Mouse (Mus musculus): ENCODE results near the gene Vhl.

Gene Vhl

DNA sequence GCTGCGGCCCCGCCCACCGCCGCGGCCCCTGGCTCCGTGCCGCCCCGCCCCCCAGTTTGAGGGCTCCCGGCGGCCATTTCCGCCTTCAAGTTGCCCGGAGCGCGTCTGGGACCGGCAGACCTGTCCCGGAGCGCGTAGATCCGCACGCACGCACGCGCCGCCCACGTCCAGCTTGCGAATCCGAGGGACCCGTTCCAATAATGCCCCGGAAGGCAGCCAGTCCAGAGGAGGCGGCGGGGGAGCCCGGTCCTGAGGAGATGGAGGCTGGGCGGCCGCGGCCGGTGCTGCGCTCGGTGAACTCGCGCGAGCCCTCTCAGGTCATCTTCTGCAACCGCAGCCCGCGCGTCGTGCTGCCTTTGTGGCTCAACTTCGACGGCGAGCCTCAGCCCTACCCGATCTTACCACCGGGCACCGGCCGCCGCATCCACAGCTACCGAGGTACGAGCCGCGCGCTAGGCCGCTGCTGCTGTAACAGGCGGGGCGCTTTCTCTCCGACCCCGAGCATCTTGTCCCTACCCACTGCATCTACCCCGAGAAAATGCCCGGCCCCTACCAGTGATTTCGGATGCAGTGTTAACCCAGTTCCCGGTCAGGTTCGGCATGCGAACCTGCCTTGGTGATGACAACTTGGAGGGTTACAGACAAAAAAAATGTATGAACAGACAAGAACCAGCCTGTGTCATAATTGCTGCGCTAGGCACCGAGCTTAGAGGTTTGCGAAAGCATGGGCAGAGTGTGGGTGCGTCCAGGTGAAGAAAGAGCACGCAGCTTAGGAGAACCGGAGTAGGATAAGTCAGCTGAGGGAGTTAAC lies at the start of gene Vhl:
TSS of gene Vhl (plus strand) at position 19 of the 811 bp plus-strand sequence.
- DNase-seq (ENCODE audit: low spot score in 2 of 2) = peak; percentile 85 to 87

DNA sequence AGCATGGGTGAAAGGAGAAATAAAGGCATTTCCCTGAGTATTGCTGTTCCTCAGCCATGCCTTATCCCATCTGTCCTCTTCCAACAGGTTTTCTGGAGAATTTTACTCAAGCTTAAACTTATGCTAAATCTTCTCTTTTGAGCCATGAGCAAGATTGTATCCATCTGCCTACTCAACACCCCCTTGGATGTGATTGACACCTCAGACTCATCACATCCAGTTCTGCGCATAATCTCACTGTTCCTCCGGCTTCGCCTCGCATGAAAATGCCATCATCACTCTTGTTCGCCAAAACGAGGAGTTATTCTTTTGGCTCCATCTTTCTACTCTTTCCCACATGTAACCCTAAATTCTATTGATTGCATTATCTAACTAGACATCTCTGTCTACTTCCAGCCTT lies 47.7 kb upstream of the Vhl start:
- DNase-seq (ENCODE audit: low spot score in 2 of 2) = no peak

DNA sequence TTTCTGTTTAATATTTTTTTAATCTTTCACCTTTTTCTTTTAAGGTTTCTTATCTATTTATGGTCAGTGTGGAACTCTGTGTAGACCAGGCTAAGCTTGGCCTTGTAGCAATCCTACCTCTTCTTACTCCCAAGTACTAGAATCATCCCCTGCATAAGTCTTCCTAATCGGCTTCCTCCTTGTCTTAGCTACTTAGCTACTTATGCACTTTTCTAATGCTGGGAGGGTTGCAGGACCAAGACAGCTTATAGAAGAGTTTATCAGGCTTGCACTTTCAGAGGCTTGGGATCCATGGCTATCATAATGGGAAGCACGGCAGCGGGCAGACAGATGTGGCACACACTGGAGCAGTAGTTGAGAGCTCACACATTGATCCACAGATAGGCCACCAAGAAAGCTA lies 44.5 kb upstream of the Vhl start:
- no peak for DNase-seq (ENCODE audit: low spot score in 2 of 2)

DNA sequence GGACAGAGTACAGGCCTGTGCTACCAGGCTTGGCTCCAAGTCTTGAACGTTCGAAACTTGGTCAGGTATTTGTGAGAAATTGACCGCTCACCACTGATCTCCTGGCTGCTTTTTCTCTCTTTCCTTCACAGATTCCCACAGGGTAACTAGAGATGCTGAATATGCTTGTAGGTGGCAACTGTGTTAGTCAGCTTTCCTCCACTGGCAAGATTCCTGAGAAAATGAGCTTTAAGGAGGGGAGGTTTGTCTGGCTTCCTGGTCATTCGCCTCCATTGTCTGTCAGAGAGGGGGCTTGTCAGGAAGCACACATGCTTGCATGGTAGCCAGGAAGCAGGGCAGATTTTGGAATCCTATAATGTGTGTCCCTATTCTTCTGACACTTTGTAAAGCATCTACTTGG lies 40.7 kb upstream of the Vhl start:
- no peak for DNase-seq (ENCODE audit: low spot score in 2 of 2)

DNA sequence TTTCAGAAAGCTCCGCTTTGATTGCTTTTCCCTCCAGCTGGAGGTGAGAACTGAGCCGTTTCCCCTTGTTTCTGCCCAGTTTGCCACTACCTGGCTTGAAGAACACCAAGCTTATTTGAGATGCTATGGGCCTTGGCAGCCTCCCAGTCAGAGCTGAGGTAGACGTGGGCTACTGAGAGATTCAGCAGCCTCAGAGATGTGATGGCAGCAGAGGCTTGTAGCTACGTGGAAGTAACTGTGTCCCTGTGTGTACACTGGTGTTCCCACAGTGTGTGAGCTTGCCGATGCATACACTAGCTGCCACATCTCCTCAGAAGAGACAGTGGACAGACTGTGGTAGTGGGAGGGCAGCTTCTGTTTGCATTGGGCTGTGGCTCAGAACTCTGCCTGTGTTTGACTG lies 38.7 kb upstream of the Vhl start:
- DNase-seq (ENCODE audit: low spot score in 2 of 2) = no peak

DNA sequence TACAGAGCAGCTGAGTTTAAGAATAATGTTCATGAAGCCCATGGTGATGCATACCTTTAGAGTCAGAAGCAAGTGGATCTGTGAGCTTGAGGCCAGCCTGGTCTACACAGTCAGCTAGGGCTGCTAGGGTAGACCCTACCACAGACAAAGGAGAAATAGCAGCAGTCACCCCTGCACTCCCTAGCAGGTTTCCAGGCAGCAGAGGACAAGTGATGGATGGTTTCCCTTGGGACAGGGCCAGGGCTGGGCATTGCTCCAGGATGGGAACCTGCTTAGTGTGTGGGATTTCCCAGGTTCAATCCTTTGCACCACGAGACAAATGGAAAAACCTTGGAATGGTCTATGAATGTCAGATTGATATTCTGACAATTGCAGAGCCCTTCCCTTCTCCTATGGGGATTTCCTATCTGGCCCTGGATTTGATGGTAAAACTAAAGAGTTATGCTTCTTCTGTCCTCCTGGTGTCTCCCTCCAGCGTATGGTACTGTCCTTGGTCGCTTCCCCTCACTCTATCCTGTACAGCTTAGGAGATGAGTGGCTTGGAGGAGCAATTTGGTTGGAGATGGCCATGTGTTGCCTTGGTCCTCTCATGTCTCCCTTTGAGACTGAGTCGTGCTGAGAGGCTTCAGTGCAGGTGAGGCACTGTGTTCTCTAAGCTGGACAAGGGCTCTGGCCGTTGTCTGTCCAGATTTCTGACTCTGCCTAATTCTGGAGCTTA lies 37.1 kb upstream of the Vhl start:
- DNase-seq (ENCODE audit: low spot score in 2 of 2) = no peak

DNA sequence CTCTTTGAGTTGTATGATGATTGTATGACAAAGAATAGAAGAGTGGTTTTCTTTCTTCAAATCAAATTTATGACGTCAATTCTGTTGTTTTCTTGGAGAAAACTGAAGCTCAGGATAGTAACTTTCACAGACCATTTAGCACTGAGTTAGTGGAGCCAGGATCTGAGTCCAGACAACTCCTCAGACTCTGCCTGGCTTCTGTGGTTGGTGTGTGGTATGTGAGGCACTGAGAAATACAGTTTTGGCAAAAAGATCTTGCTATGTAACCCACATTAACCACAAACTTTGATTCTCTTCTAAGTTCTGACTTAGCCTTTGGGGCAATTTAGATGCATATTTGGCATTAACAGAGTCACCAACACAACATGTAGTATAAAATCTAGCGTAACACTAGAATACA lies 31.1 kb upstream of the Vhl start:
- DNase-seq (ENCODE audit: low spot score in 2 of 2) = no peak

DNA sequence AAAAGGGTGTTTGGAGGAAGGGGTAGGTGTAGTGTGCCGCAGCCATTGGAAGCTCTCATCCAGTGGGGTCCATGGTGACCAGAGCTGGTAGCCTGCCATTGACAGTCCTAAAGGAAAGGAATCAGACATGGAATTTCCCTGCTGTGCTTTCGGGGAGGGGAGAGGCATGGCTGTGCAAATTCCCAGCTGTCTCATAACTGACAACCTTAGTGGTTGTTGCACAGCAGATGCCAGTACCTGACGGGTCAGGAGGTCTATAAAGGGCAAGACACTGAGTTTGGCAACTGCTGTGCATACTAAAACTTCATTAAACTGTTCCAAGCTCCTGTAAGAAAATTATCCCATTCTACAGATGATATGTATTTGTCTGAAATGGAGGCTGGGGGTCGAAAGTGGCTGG lies 25.8 kb upstream of the Vhl start:
- DNase-seq (ENCODE audit: low spot score in 2 of 2) = no peak

DNA sequence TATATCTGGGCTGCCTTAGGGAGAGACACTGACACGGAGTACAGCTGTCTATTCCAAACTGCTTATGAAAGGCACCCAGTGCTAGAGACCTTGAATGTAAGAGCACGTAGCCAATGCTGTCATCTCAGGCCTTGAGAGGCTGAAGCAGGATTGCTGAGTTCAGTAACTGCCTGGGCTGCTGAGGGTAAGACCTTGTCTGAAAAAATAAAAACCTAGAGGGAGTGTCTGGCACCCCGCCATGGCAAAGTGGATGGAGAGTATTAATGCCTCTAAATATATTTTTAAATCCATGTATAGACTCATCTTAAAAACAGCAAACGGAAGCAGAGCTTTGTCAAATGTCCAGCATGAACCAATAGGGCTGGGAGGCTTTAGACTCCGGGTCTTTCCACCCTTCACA lies 23.9 kb upstream of the Vhl start:
- DNase-seq (ENCODE audit: low spot score in 2 of 2) = peak in 1 of 2 experiments; percentile 39

DNA sequence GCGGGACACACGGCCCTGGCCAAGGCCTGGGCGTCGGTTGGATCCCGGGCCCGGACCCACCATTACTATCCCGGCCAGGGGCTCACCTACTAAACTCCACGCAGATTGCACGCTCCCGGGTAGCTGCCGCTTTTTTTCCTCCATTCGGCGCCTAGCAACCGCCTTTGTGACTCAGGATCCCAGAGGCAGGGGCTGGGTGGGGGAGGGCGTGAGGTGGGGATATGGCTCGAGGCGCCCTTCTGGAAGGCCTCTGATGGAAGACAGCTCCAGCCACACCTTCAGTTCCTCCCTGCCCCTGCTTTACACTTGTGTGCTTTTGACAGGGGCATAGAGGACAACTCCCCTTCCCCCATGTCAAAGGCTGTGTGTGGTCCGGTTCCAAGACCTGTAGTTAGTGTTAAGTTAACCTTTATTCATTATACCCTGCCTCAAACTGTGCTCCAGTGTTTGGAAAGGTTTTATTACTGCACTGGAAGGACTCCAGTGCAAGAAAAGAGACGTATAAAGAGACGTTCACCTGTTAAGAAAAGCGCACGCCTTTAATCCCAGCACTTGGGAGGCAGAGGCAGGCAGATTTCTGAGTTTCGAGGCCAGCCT lies 23.1 kb upstream of the Vhl start, which contains the start of gene Fancd2os:
TSS of gene Fancd2os (minus strand) at position 173 of the 597 bp plus-strand sequence.
- no peak for DNase-seq (ENCODE audit: low spot score in 2 of 2)

DNA sequence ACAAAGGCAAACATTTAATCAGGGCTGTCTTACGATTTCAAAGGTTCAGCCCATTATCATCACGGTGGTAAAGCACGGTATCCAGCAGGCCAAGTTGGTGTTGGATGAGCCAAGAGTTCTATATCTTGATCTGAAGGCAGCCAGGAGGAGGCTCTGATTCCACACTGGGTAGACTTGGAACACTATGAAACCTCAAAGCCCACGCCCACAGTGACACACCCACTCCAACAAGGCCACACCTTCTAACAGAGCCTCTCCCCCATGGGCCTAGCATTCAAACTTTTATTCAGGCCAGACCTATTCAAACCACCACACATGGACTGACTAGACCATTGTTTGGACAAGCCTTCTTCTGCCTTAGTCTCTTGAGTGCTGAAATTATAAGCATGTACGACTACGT lies 20.9 kb upstream of the Vhl start:
- no peak for DNase-seq (ENCODE audit: low spot score in 2 of 2)

DNA sequence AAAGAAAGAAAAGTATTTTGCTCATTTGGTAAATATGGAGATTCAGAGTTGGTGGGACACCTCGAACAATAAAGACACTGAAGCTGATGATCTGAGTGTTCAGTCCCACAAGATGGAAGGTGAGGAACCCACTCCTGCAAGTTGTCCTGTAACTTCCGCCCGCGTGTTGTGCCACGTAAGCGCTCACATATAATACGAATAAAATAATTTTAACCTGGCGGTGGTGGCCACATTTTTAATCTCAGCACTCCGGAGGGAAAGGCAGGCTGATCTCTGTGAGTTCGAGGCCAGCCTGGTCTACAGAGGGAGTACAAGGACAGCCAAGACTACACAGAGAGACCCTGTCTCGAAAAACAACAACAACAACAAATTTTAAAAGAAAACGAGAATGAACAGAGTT lies 19.8 kb upstream of the Vhl start:
- no peak for DNase-seq (ENCODE audit: low spot score in 2 of 2)

DNA sequence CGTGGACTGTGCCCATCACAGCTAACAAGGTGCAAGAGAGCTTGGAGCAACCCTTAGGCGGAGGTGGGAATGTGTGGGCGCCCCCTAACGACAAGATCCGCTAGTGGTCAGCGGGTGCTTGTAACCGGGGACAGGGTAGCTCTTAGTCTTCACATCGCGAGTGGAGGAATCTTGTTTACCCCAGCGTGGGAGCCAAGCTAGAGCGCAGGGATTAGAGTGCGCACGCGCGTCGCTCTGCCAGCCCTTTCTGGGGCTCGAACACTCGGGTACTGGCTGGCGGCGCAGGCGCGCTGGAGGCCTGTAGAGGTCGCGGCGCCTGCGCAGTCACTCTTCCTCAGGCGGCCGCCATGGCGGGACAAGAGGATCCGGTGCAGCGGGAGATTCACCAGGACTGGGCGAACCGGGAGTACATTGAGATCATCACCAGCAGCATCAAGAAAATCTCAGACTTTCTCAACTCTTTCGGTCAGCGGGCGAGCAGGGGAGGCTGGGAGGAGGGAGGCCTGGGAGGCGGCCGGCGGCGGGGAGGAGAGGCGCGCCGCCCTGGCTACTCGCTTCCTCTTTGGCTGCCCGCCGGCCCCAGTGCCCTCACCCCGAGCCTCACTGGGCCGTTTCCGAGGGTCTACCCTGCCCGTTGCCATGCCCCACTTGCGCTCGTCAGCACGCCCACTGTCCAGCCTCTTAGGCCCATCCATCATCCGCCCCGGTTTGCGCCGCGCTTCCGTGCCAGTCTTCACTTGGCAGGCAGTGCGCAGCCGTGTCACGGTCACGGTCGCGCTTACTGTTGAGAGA lies 19.1 kb upstream of the Vhl start, which contains the start of gene Brk1:
TSS of gene Brk1 (plus strand) at position 341 of the 792 bp plus-strand sequence.
- DNase-seq (ENCODE audit: low spot score in 2 of 2) = peak; percentile 80 to 84

DNA sequence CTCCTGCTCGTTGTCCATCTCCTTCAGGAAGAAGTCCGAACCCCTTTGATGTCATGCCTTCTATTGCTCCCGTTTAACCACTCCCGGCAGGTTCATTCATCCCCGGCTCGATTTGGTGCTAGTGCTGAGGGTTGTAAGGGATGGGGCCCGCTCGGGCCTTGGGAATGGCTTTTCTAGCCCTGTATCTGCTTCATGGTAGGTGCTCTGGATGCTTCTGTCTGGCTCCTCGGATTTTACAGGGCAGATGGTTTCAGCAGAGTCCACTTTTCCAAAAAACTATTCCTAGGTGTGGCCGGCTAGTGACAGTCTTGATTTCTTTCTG lies 18.6 kb upstream of the Vhl start:
- DNase-seq (ENCODE audit: low spot score in 2 of 2) = no peak

DNA sequence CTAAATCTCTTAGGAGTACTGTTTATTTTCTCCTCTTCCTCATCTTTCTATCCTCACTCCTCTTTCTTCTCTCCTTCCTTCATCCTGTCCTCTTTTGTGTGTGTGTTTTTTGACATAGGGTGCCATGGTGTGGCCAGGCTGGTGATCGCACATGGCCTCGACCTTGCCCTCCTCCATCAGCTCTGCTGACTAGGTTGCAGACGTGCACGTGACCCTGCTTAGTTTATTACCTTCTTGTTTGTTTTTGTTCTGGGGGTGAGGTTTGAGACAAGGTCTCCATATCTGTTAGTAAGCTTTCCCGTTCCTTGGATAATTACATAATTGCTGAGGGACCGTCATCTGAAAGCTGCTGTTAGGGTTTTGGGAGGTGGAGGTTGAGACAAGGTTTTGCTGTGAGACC lies 14.9 kb upstream of the Vhl start:
- DNase-seq (ENCODE audit: low spot score in 2 of 2) = no peak

DNA sequence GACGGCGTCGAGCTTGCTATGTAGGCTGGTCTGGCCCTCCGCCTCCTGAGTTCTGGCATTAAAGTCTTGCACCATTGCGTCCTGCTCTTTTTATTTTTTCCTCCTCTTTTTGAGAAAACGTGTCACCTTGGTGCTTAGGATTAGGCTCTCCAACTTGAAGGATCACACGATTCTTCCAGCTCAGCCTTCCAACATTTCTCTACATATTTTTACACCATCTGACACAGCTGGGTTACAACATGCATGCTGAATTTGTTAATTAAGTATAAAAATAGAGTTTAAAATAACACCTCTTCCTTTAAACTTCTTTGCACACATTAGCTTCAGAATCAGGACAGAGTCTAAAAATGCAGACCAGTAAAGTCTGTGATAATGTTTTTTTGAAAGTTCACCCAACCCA lies 14.5 kb upstream of the Vhl start:
- no peak for DNase-seq (ENCODE audit: low spot score in 2 of 2)

DNA sequence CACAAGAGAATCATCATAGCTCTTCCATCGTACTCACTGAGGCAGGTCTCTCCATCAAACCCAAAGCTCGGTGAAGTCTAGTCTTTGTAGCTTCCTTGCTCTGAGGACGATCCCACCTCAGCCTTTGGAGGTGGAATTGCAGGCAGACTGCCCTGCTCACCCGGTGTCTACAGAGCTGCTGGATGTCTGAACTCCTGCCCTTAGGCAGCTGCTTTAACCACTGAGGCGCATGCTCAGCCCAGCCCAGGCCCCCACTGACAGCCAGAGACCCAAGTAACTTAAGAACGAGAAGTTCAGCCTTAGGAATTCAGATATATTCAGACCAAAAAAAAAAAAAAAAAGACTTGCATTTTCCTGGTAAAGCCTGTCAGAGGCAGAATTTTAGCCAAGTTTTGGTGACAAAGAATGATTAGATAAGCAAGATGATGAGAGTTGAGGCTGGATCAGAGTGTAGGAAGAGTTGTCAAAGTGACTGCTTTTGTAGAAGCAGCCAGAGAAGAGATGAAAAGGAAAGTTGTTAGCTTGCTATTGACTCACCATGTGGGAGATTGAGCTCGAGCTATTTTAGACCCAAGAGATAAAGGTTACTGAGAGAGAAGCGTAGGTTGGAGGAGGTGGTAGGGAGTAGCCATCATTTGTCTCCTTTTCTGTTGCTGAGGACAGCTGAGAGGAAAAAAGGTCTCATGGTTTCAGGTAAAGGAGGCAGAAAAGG lies 11.3 kb upstream of the Vhl start:
- DNase-seq (ENCODE audit: low spot score in 2 of 2) = no peak

DNA sequence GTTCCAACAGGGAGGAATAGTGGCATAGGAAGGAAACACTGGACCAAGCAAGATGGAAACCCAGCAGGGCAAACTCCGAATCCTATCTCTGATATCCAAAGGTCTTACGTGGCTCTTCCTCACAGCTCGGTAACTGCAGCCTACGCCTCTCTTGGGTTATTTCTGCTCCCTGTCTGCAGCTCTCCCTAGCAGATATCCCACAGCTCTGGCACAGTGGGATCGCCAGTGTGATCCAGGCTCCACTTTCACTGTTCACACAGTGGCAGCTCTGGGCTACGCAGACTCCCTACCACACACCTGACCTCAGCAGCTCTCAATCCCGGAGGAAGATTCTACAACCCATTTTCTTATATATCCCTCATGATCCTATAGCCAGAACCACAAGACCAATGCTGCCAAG lies 9.6 kb upstream of the Vhl start:
- DNase-seq (ENCODE audit: low spot score in 2 of 2) = no peak

DNA sequence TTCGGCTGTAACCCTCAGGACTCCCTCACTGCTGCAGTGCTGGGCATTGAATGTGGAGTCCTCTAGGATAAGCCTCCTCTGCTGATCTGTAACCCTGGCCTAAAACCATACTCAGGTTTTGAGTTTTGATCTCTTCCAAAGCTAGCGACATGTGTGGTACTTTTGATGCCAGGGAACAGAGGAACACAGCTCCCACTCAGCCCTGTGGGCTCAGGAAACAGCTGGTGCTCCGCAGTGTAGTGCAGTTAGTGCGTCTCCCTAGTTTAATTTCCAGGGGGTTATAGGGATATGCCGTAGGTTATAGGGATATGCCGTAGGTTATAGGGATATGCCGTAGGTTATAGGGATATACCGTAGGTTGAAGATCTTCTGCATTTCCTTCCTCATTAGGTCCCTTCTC lies 8.8 kb upstream of the Vhl start:
- DNase-seq (ENCODE audit: low spot score in 2 of 2) = no peak

DNA sequence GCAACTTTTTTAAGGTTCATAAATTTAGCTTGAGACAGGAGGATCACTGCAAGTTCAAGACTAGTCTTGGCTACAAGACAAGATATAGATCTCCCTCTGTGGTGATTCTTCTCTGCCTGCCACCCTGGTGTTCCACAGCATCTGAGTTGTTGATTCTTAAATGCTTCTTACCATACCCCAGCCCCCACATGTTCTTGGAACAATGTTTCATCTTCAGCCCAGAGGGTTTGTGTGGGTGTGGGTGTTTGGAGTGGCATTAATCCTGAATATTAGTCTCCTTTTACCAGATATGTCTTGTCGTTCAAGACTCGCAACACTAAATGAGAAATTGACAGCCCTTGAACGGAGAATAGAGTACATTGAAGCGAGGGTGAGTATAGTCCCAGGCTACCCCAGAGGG lies 8.3 kb upstream of the Vhl start:
- no peak for DNase-seq (ENCODE audit: low spot score in 2 of 2)

DNA sequence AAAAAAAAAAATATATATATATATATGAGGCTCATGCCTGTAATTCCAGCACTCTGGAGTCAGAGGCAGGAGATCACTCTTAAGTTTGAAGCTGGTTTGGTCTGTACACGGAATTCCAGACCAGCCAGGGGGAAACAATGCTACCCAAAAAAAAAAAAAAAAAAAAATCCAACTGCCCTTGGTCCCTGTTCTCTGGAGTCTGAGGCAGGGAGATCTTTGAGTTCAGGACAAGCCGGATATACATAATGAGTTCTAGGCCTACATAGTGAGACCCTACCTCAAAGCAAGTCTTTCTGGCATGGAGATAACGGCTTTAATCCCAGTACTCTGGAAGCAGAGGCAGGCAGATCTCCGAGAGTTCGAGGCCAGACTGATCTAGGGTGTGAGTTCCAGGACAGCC lies 373 bp upstream of the Vhl start:
- DNase-seq (ENCODE audit: low spot score in 2 of 2) = no peak

All from urinary bladder, postnatal 4 days (tissue).